Mouse (Mus musculus) myocyte (in vitro differentiated cells): Measurements from ENCODE around the gene 2010003K11Rik.

Experiments used
- CEBPB ChIP-seq: IDR thresholded peaks from 2 replicates; pipeline ENCODE4 v1.6.1; 2011; ENCODE audit warnings: mild to moderate bottlenecking, moderate library complexity; ENCODE audit not compliant: poor library complexity, insufficient read depth, severe bottlenecking
- E2F4 ChIP-seq: IDR thresholded peaks from one replicate; pipeline ENCODE4 v1.6.1; 2011; ENCODE audit warnings: mild to moderate bottlenecking, control low read depth, moderate library complexity; ENCODE audit not compliant: insufficient read depth
- MAX ChIP-seq: IDR thresholded peaks from one replicate; pipeline ENCODE4 v1.6.1; 2011; ENCODE audit warnings: low read depth, mild to moderate bottlenecking, control low read depth
- MYOD1 ChIP-seq, 3 experiments: IDR thresholded peaks; one replicate each; pipeline ENCODE4 v1.6.1; 2011; ENCODE audit warnings: control low read depth in 2 of 3, low read depth in 2 of 3, mild to moderate bottlenecking in 2 of 3, moderate library complexity in 1 of 3; ENCODE audit not compliant: insufficient read length in 2 of 3, control insufficient read depth in 1 of 3
- MYOG ChIP-seq, 3 experiments: IDR thresholded peaks; one replicate each; pipeline ENCODE4 v1.6.1; 2011; ENCODE audit warnings: control low read depth in 2 of 3, low read depth in 2 of 3, mild to moderate bottlenecking in 2 of 3; ENCODE audit not compliant: insufficient read length in 2 of 3, control insufficient read depth in 1 of 3, insufficient read depth in 1 of 3
- POLR2A ChIP-seq: IDR thresholded peaks from one replicate; pipeline ENCODE4 v1.6.1; 2011; ENCODE audit warnings: low read depth, mild to moderate bottlenecking, control low read depth, moderate library complexity; ENCODE audit not compliant: insufficient read length
- POLR2AphosphoS2 ChIP-seq: IDR thresholded peaks from one replicate; pipeline ENCODE4 v1.6.1; 2011; ENCODE audit warnings: low read depth, control low read depth; ENCODE audit not compliant: insufficient read length
- REST ChIP-seq: IDR thresholded peaks from one replicate; pipeline ENCODE4 v1.6.1; 2011; ENCODE audit warnings: mild to moderate bottlenecking, control low read depth, moderate library complexity; ENCODE audit not compliant: insufficient read depth, insufficient read length
- SRF ChIP-seq: IDR thresholded peaks from one replicate; pipeline ENCODE4 v1.6.1; 2011; ENCODE audit warnings: low read depth; ENCODE audit not compliant: control insufficient read depth, insufficient read length
- TCF12 ChIP-seq: IDR thresholded peaks from one replicate; pipeline ENCODE4 v1.6.1; 2011; ENCODE audit warnings: mild to moderate bottlenecking, control low read depth; ENCODE audit not compliant: poor library complexity, insufficient read depth, severe bottlenecking
- TCF3 ChIP-seq: IDR thresholded peaks from one replicate; pipeline ENCODE4 v1.6.1; 2011; ENCODE audit warnings: low read depth, control low read depth; ENCODE audit not compliant: insufficient read length
- USF1 ChIP-seq: IDR thresholded peaks from one replicate; pipeline ENCODE4 v1.6.1; 2011; ENCODE audit warnings: low read depth, mild to moderate bottlenecking, control low read depth, moderate library complexity

DNA sequence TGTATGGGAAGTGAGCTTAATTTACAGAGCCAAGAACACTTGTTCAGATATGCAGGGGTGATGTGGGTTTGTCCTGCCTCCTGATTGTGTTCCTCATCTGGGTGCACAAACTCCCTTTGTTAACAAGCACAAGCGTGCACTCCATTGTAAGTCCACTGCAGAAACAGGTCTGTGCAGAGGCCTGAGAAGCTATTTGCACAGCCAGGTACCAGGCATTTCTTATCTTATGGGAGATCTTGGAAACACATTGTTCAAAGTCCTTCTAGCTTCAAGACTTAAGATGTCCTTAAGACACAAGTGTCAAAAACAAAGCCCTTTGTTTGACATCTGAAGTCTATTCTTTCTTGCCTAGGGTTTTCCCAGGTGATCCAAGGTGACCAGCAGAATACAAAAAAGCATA lies 6.4 kb upstream of the 2010003K11Rik start:
- no peak for TF ChIP-seq POLR2A
- TF ChIP-seq MYOG (IDR thresholded peaks at IDR 0.05; ENCODE audit: control insufficient read depth in 1 of 3, insufficient read depth in 1 of 3, insufficient read length in 2 of 3, low read depth in 2 of 3): no peak
- no peak for TF ChIP-seq CEBPB
- TF ChIP-seq MAX: no peak
- TF ChIP-seq USF1: no peak
- TF ChIP-seq TCF3: no peak
- no peak for TF ChIP-seq POLR2AphosphoS2
- TF ChIP-seq TCF12: no peak
- TF ChIP-seq E2F4: no peak
- no peak for TF ChIP-seq SRF
- no peak for TF ChIP-seq MYOD1 (IDR thresholded peaks at IDR 0.05; ENCODE audit: control insufficient read depth in 1 of 3, insufficient read length in 2 of 3, low read depth in 2 of 3)
- TF ChIP-seq REST: no peak
